Mouse (Mus musculus) neutrophil, adult 5-6 weeks (primary cell): ENCODE data around the gene Scnn1b. TPM values are rescaled to one million over a fixed set of nuclear protein-coding genes. Genes with fewer than 3 reads are reported as not detected.

Experiments
- ATAC-seq: fragments of 151-379, 151-347 bp; 2 replicates; pipeline ENCODE4 v1.8.0; 2017; ENCODE audit warnings: mild to moderate bottlenecking, moderate TSS enrichment; ENCODE audit not compliant: insufficient number of reproducible peaks, poor library complexity, low FRiP score, severe bottlenecking; ENCODE audit errors: extremely low read depth
- total RNA-seq: library from RNA; stranded (forward); fragments of 200-1000 nt; gene quantifications from 2 replicates; pipeline ENCODE4 v1.2.3, GENCODE M21; 2017

The Scnn1b gene
- total RNA-seq, 1 experiment from 2014 or later = not detected

DNA sequence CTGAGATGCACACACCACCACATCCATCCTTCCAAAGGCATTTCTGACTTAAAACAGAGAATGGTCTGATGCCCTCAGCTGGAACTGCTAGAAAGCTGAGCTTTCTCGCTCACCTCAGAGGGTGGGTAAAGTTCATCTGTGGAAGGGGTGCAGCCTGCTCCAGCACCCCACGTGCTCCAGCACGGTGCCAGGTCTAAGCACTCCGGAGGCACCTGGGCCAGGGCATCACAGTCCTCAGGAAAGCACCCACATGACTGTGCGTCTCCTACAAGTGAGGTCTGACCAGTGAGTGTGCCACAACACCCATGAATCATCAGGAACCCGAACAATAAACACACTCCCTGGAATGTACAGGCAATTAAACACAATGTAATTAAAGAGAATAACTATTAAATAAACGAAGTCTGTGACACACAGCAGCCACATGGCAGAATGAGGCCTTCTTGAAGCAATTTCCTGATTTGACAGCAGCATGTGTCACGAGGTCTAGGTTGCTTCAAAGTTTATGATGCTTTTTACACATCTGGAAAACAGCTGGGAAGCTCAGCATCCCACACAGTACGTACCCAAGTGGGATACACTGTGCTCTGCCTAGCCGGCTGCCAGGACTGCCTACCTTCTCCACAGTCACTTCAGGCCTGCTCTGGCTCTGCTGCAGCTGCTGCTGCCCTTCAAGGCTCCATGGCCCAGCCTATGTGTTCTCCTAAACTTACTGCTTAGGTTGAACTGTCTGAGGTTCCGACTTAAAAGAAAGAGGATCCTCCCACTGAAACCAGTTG lies 90.2 kb downstream of the Scnn1b start:
- no peak for ATAC-seq

DNA sequence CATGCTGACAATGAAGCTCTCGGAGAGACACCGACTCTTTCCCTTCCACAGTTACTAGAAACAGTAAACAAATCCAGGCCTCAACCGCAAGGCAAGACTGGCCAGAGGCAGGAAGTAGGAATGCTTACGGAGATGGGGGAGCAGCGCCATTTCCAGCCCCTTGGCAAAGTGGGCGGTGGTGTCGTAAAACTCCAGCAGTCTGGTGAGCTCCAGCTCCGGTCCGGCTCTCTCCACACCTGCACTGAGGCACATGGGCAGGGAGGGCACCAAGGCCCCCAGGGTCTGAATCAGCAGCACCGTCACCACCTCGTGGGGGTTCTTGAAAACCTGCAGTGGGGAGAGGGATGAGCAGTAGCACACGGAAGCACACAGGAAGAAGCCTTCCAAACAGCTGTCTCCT lies 91.0 kb downstream of the Scnn1b start:
- no peak for ATAC-seq

DNA sequence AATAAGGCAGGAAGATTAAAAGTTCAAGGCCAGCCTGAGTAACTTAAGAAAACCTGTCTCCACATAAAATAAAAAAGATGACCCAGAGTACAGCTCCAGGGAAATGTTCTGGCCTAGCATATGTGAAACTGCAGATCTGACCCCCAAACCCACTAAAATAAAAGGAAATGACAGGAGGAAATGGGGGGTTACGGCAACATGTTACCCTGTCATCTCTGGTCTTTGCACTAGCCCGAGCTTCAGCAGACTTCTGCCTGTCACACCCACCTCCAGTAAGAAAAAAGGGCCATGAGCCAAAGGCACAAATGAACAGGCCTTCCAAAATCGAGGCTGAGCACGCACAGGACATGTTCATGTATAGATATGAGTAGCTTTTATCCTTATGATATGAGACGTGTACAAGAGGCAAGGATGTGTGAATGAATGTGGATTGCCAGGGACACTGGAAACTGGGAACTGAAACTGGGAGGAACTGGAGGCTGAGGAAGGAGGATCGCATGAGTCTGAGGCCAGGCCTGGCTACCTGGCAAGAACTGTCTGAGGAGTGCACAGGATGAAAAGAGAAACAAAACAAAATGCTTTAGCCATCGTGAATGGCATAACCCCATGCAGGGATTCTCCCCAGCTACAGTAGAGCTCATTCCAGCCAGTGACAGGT lies 97.2 kb downstream of the Scnn1b start:
- no peak for ATAC-seq

DNA sequence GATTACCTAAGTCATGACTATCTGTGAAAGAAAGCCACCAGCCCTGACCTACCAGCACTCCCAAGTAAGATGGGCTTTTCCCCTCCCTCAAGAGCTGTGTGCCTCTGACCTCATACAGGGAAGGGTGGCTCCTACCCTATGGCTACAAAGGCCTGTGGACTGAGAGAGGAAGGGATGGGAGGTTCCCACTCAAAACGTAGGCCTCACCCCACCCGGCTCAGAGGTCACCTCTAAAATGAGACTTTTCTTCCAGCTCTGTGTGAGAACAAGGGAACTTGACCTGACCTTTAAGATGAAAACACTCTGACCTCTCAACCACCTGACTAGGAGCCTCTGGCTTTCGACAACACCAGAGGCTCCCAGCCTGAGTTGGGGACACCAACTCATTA lies 97.7 kb downstream of the Scnn1b start:
- no peak for ATAC-seq

DNA sequence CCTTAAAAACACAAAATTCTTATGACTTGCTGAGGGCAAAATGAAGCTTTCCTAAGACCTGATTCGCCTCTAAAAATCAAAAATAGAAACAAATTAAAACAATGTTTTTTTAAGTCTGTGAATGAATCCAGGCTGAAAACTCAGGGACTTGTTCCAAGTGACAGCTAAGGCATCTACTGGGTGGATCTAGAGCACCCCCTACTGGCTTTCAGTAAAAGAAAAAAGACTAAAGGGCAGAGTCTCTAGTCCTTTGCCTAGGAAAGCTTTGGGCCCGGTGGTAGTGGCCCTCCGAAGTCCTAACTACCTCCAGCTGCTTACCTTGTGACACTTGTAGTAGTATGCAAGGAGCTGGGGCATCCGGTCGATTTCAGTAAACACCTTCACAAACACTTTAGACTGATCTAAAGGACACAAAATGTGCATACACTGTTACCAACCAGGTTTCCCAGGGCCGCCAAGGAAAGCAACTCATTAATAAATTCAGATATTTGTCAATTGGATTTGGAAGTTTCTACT lies 99.1 kb downstream of the Scnn1b start:
- no peak for ATAC-seq

DNA sequence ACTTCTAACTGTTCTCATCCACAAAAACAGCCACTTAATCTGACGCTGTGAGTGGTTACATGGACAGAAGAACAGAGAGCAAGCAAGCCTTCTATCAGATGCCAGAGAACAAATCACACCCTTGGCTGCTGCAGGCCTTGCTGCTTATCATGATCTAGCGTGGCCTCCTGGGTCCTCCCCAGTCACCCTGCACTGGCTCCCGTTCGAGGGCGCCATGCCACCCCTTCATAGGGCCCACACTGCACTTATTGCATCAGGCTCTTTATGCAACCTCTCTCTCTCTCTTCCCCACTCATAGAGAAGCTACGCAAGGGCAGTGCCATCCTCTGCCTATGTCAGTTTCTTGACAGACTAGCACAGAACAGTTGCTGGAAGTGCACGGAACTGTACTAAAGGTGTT lies 101.3 kb downstream of the Scnn1b start:
- no peak for ATAC-seq

Other genes with a start within 250 kb of the Scnn1b start
- gene Usp31, start 157.8 kb upstream of the Scnn1b start, total RNA-seq = 5.8 and 6.6 TPM in 2 replicates
- gene Scnn1g, start 130.6 kb upstream of the Scnn1b start, total RNA-seq = not detected in 2 replicates
- gene Cog7, start 116.7 kb downstream of the Scnn1b start, total RNA-seq = 8.0 and 9.5 TPM in 2 replicates
- gene Gga2, start 156.2 kb downstream of the Scnn1b start, total RNA-seq = 87.7 and 100 TPM in 2 replicates
- 24.6 and 24.9 TPM in 2 replicates for gene Ubfd1, start 202.1 kb downstream of the Scnn1b start, total RNA-seq
- 6.6 and 7.4 TPM in 2 replicates for gene Ears2, start 202.2 kb downstream of the Scnn1b start, total RNA-seq
- gene Ndufab1, start 236.8 kb downstream of the Scnn1b start, total RNA-seq = 32.8 and 34.1 TPM in 2 replicates